Comparison of ENCODE assay signal across 10 mouse cellular contexts in genomic region chr3:29739292-29739691, GRCm38 (mm10).
DNase-seq lines count a peak whose midpoint lies in the region; ATAC-seq and TF ChIP-seq lines count a peak whose summit lies in the region.
"Had no signal": no experiment of that assay in that cellular context is flagged by ENCODE, and none has a peak within 500 bp of the region (broad histone marks: within the 10 kb centered on the region; RNA-seq: fewer than 3 reads in every experiment).

No protein-coding gene starts in this region.

- H3K4me1 ChIP-seq in hindbrain, embryonic 14.5 days (replicated peaks; ENCODE audit: control insufficient read depth, insufficient read depth, low read length) = no peaks in the 10 kb centered on the region
- H3K4me1 ChIP-seq in hindbrain, embryonic 13.5 days (replicated peaks) = no peaks in the 10 kb centered on the region
- H3K4me1 ChIP-seq in midbrain, embryonic 11.5 days (ENCODE audit: control insufficient read depth, insufficient read depth, low read length) = no peaks in the 10 kb centered on the region
- no peaks in the 10 kb centered on the region for H3K4me1 ChIP-seq in midbrain, embryonic 16.5 days (ENCODE audit: control insufficient read depth, insufficient read depth, low read length)
- H3K4me1 ChIP-seq in cortical plate, adult 2 months (ENCODE audit: control insufficient read depth, insufficient read depth, low read length) = no peaks in the 10 kb centered on the region
- H3K4me1 ChIP-seq: neural tube, embryonic 15.5 days had no signal

- no peak overlapping the region for H3K9ac ChIP-seq in hindbrain, embryonic 14.5 days
- no peak overlapping the region for H3K9ac ChIP-seq in hindbrain, embryonic 13.5 days
- H3K9ac ChIP-seq in midbrain, embryonic 11.5 days (ENCODE audit: low read length) = no peak overlapping the region
- no peak overlapping the region for H3K9ac ChIP-seq in midbrain, embryonic 16.5 days (ENCODE audit: low read depth, low read length)
- H3K9ac ChIP-seq: neural tube, embryonic 15.5 days had no signal

- no peaks in the 10 kb centered on the region for H3K36me3 ChIP-seq in hindbrain, embryonic 14.5 days (replicated peaks; ENCODE audit: control insufficient read depth, insufficient read depth)
- no peaks in the 10 kb centered on the region for H3K36me3 ChIP-seq in hindbrain, embryonic 13.5 days
- no peaks in the 10 kb centered on the region for H3K36me3 ChIP-seq in midbrain, embryonic 11.5 days (ENCODE audit: control insufficient read depth, insufficient read depth, low read length)
- no peaks in the 10 kb centered on the region for H3K36me3 ChIP-seq in midbrain, embryonic 16.5 days (ENCODE audit: control insufficient read depth, insufficient read depth, low read length)
- H3K36me3 ChIP-seq: neural tube, embryonic 15.5 days had no signal

- DNase-seq in hindbrain, embryonic 14.5 days (ENCODE audit: low spot score) = peak; percentile 70
- DNase-seq in midbrain, embryonic 11.5 days (ENCODE audit: low spot score, missing footprints) = peak; percentile 85
- peak; percentile 51 for DNase-seq in retina, postnatal 1 day
- DNase-seq in urinary bladder, adult 2 months (ENCODE audit: low spot score) = no peak
- DNase-seq in ovary, adult 18-20 months (ENCODE audit: low spot score) = no peak
- DNase-seq: cerebellum, adult 2 months had no signal

- no peak for TF ChIP-seq POLR2A in cortical plate, adult 2 months (IDR thresholded peaks at IDR 0.05; ENCODE audit: extremely low read depth, insufficient read depth, low read length)

- ATAC-seq in hindbrain, embryonic 14.5 days (ENCODE audit: low FRiP score) = no peak
- ATAC-seq in hindbrain, embryonic 13.5 days (ENCODE audit: low FRiP score) = no peak
- ATAC-seq in midbrain, embryonic 11.5 days (ENCODE audit: low FRiP score) = no peak
- ATAC-seq in midbrain, embryonic 16.5 days = no peak

- no peak overlapping the region for H3K27ac ChIP-seq in hindbrain, embryonic 14.5 days
- no peak overlapping the region for H3K27ac ChIP-seq in hindbrain, embryonic 13.5 days
- H3K27ac ChIP-seq in midbrain, embryonic 11.5 days (ENCODE audit: low read depth, low read length) = no peak overlapping the region
- no peak overlapping the region for H3K27ac ChIP-seq in midbrain, embryonic 16.5 days (ENCODE audit: low read length)
- no peak overlapping the region for H3K27ac ChIP-seq in cortical plate, adult 2 months (ENCODE audit: insufficient read depth, low read length)
- H3K27ac ChIP-seq: neural tube, embryonic 15.5 days had no signal

- no peak overlapping the region for H3K4me2 ChIP-seq in hindbrain, embryonic 14.5 days (replicated peaks)
- no peak overlapping the region for H3K4me2 ChIP-seq in hindbrain, embryonic 13.5 days
- no peak overlapping the region for H3K4me2 ChIP-seq in midbrain, embryonic 11.5 days
- no peak overlapping the region for H3K4me2 ChIP-seq in midbrain, embryonic 16.5 days (ENCODE audit: low read length)
- H3K4me2 ChIP-seq: neural tube, embryonic 15.5 days had no signal

- no peaks in the 10 kb centered on the region for H3K9me3 ChIP-seq in hindbrain, embryonic 14.5 days (ENCODE audit: control insufficient read depth, low read length)
- H3K9me3 ChIP-seq in hindbrain, embryonic 13.5 days = no peaks in the 10 kb centered on the region
- no peaks in the 10 kb centered on the region for H3K9me3 ChIP-seq in midbrain, embryonic 11.5 days (ENCODE audit: control insufficient read depth, low read length)
- H3K9me3 ChIP-seq in midbrain, embryonic 16.5 days (replicated peaks; ENCODE audit: control insufficient read depth, low read length, poor library complexity, severe bottlenecking) = no peaks in the 10 kb centered on the region
- H3K9me3 ChIP-seq: neural tube, embryonic 15.5 days had no signal

- H3K4me3 ChIP-seq in hindbrain, embryonic 14.5 days (replicated peaks; ENCODE audit: low read length) = no peak overlapping the region
- no peak overlapping the region for H3K4me3 ChIP-seq in hindbrain, embryonic 13.5 days
- H3K4me3 ChIP-seq in midbrain, embryonic 11.5 days (ENCODE audit: low read depth, low read length) = no peak overlapping the region
- no peak overlapping the region for H3K4me3 ChIP-seq in midbrain, embryonic 16.5 days (ENCODE audit: low read depth, low read length)
- H3K4me3 ChIP-seq in cortical plate, adult 2 months (ENCODE audit: insufficient read depth, low read length) = no peak overlapping the region
- H3K4me3 ChIP-seq: neural tube, embryonic 15.5 days had no signal

- WGBS in hindbrain, embryonic 14.5 days = 38% methylated on average over 5 of the region's 5 CpGs
- 36% methylated on average over 5 of the region's 5 CpGs for WGBS in hindbrain, embryonic 13.5 days
- 32% methylated on average over 5 of the region's 5 CpGs for WGBS in midbrain, embryonic 11.5 days
- 29% methylated on average over 5 of the region's 5 CpGs for WGBS in midbrain, embryonic 16.5 days

- TF ChIP-seq CTCF in cortical plate, adult 2 months (IDR thresholded peaks at IDR 0.05; ENCODE audit: extremely low read depth, insufficient read depth, low read length) = peak; percentile 29; the same call in 1 of the 2 replicates

- no peaks in the 10 kb centered on the region for H3K27me3 ChIP-seq in hindbrain, embryonic 14.5 days (ENCODE audit: control insufficient read depth, insufficient read depth, low read length)
- H3K27me3 ChIP-seq in hindbrain, embryonic 13.5 days = no peaks in the 10 kb centered on the region
- H3K27me3 ChIP-seq in midbrain, embryonic 11.5 days (ENCODE audit: control insufficient read depth, insufficient read depth, low read length) = no peaks in the 10 kb centered on the region
- no peaks in the 10 kb centered on the region for H3K27me3 ChIP-seq in midbrain, embryonic 16.5 days (ENCODE audit: control insufficient read depth, insufficient read depth, low read depth, low read length)
- H3K27me3 ChIP-seq: neural tube, embryonic 15.5 days had no signal

Comparison
In these comparisons a context has a peak if more than half of its experiments do, and no peak if none do; other contexts are left out.
1. DNase-seq: peak in hindbrain, embryonic 14.5 days (single experiment), midbrain, embryonic 11.5 days (single experiment) and retina, postnatal 1 day (single experiment); none in urinary bladder, adult 2 months (single experiment) and ovary, adult 18-20 months (single experiment).